Mouse (Mus musculus) thymus, adult 2 months (tissue): ENCODE measurements around the gene Cyb561a3.

Experiments
- CTCF ChIP-seq: fragments of 200-500 bp; IDR thresholded peaks from 2 replicates; pipeline ENCODE4 v1.5.1; 2012; ENCODE audit warnings: mild to moderate bottlenecking, control low read depth, low read length, moderate library complexity, borderline replicate concordance; ENCODE audit not compliant: control insufficient read depth, poor library complexity, insufficient read depth; ENCODE audit errors: extremely low read depth
- POLR2A ChIP-seq: fragments of 200-500 bp; IDR thresholded peaks from 2 replicates; pipeline ENCODE4 v1.6.1; 2012; ENCODE audit warnings: mild to moderate bottlenecking, low read length, control low read depth, moderate library complexity; ENCODE audit not compliant: control insufficient read depth, poor library complexity, insufficient read depth; ENCODE audit errors: extremely low read depth

GRCm38 (mm10) chr19:10565217-10565616 lies 11.8 kb upstream of the Cyb561a3 start:
- TF ChIP-seq POLR2A (no peak), CTCF (no peak)
